Mouse (Mus musculus): ENCODE data around the gene Zfp960. TPM values are rescaled to one million over a fixed set of nuclear protein-coding genes. Genes with fewer than 3 reads are reported as not detected.
"Not testable (repeated sequence)": the region's sequence is repeated elsewhere in the genome, so short reads cannot be mapped to it uniquely, and the experiment has no call there.

Zfp960 gene
- polyA plus RNA-seq (2015; fragmentation: Nextera tagmentation; extraction: Ambion mirVana), result 5.9 and 6.4 TPM in 2 replicates

DNA sequence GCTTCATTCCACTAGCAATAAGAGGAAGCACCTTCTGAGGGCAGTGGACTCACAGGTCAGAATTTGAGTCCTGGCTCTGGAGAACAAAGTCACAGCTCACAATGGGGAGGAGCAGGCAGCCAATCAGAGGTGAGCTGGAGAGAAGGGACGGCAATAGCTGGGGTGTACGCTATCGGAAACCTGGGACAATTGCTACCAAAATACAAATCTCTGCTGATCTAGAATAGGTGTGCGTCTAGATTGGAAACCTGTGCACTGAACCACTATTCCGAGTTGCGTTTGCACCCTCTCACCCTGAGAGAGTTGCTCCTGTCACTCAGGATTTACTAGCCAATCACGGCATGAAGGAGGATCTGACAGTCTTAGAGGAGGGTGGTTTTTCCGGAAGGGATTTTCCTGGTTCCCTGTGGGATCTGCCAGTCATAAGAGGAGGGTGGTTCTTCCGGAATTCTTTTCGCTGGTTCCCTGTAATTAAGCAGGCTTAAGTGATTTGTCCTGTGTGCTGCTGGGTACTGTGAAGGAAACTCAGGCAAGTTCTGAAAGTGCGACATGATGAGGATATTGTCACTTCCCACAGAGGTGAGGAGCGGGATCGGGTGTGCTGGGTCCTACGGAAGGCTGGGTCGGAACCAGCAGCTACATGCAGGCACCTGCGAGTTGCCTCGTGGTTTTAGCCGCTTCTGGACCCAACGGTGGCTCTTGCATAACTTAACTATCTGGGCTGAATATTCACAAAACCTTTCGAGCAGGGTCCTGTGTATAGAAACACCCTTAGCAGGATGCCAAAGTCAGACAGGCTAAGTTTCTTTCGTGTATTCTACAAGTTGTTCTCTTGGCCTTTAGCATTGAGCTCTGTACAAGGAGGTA, at the start of gene Zfp960:
TSS of gene Zfp960 (plus strand) at position 486 of the 867 bp plus-strand sequence.
- Histone ChIP-seq H3K9ac (ENCODE audit: low read length) (peak within 1 kb of the TSS; percentile 61), H3K4me2 (ENCODE audit: low read depth, low read length) (peak within 1 kb of the TSS; percentile 54), H3K4me3 (replicated peaks; ENCODE audit: low read length) (peak within 1 kb of the TSS; percentile 60)
- H3K27ac ChIP-seq (ENCODE audit: low read length); H3K9me3 ChIP-seq (replicated peaks; ENCODE audit: control insufficient read depth, low read length); H3K27me3 ChIP-seq (ENCODE audit: control insufficient read depth, insufficient read depth, low read length); H3K36me3 ChIP-seq (ENCODE audit: control insufficient read depth, insufficient read depth, low read length); H3K4me1 ChIP-seq (ENCODE audit: control insufficient read depth, insufficient read depth, low read length): not testable (repeated sequence)
- WGBS, result under 1% methylated on average over 15 of the region's 21 CpGs
- peak; percentile 99 for ATAC-seq (ENCODE audit: insufficient read depth, low FRiP score)

DNA sequence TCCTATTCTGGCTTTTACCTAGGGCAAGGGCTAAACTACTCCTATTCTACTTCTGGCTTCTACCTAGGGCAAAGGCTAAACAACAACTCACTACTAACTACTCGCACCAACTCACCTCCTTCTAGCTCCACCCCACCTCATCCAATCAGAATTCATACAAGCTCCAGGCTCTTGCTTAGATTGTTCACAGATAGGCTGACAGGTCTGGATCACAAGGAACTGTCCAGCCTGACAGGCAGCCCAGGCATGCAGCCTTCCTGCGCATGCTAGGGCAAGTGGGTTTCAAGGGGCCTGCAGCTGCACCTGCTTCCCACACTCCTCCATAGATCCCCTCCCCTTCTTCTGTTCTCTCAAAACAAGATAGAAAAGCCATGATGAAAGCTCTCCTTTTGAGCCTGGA, 45.8 kb upstream of the Zfp960 start:
- not testable (repeated sequence) for H3K9me3 ChIP-seq (replicated peaks; ENCODE audit: control insufficient read depth, low read length); H3K9ac ChIP-seq (ENCODE audit: low read length); ATAC-seq (ENCODE audit: insufficient read depth, low FRiP score); H3K4me2 ChIP-seq (ENCODE audit: low read depth, low read length); H3K27me3 ChIP-seq (ENCODE audit: control insufficient read depth, insufficient read depth, low read length); H3K4me3 ChIP-seq (replicated peaks; ENCODE audit: low read length); H3K36me3 ChIP-seq (ENCODE audit: control insufficient read depth, insufficient read depth, low read length); H3K27ac ChIP-seq (ENCODE audit: low read length); H3K4me1 ChIP-seq (ENCODE audit: control insufficient read depth, insufficient read depth, low read length)
- WGBS, result 98% methylated on average over 2 of the region's 2 CpGs

DNA sequence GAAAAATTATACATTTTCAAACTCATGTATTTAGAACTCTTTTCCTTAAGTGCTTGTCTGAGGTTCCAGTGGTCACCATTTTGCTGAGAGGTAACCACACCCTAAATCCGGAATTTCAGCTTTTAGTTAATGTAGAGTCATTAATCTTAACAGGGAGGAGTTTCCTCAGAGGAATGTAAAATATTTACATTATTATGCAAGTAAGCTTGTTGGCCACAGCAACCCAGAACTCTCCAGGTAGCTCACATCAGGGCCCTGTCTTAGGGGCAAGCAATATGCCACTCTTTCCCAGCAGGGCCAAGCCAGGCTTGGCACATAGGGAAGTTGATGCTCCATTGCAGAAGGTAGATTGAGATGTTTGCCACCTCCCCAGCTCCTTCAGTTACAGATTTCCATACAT, 4.3 kb upstream of the Zfp960 start:
- not testable (repeated sequence) for H3K27ac ChIP-seq (ENCODE audit: low read length); H3K36me3 ChIP-seq (ENCODE audit: control insufficient read depth, insufficient read depth, low read length); H3K9me3 ChIP-seq (replicated peaks; ENCODE audit: control insufficient read depth, low read length); H3K9ac ChIP-seq (ENCODE audit: low read length); ATAC-seq (ENCODE audit: insufficient read depth, low FRiP score); H3K4me3 ChIP-seq (replicated peaks; ENCODE audit: low read length); H3K27me3 ChIP-seq (ENCODE audit: control insufficient read depth, insufficient read depth, low read length); H3K4me2 ChIP-seq (ENCODE audit: low read depth, low read length); H3K4me1 ChIP-seq (ENCODE audit: control insufficient read depth, insufficient read depth, low read length)
- WGBS, result 57% methylated on average over 1 of the region's 1 CpGs

DNA sequence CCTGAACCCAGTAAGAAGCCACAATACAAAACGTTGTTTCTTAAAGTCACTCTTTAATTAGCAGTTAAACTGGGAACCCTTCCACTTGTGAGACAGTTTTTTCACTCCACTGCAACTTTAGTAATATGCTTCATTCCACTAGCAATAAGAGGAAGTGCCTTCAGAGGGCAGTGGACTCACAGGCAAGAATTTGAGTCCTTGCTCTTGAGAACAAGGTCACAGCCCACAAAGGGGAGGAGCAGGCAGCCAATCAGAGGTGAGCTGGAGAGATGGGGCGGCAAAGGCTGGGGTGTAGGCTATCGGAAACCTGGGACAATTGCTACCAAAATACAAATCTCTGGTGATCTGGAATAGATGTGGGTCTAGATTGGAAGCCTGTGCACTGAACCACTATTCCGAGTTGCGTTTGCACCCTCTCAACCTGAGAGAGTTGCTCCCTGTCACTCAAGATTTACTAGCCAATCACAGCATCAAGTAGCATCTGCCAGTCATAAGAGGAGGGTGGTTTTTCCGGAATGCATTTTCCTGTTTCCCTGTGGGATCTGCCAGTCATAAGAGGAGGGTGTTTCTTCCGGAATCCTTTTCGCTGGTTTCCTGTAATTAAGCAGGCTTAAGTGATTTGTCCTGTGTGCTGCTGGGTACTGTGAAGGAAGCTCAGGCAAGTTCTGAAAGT, 57.1 kb downstream of the Zfp960 start, which contains the start of gene Zfp97:
TSS of gene Zfp97 (plus strand) at position 586 of the 673 bp plus-strand sequence.
- not testable (repeated sequence) for H3K4me3 ChIP-seq (replicated peaks; ENCODE audit: low read length); H3K9me3 ChIP-seq (replicated peaks; ENCODE audit: control insufficient read depth, low read length); H3K36me3 ChIP-seq (ENCODE audit: control insufficient read depth, insufficient read depth, low read length); H3K4me1 ChIP-seq (ENCODE audit: control insufficient read depth, insufficient read depth, low read length); H3K4me2 ChIP-seq (ENCODE audit: low read depth, low read length); H3K27ac ChIP-seq (ENCODE audit: low read length); H3K9ac ChIP-seq (ENCODE audit: low read length); H3K27me3 ChIP-seq (ENCODE audit: control insufficient read depth, insufficient read depth, low read length)
- peak; percentile 95 for ATAC-seq (ENCODE audit: insufficient read depth, low FRiP score)
- no CpG with 5 or more reads among the region's 8 CpGs for WGBS

Other genes with a start within 250 kb of the Zfp960 start
- 4.7 and 5.8 TPM in 2 replicates for gene Zfp97, start 57.3 kb downstream of the Zfp960 start, polyA plus RNA-seq (2015; fragmentation: Nextera tagmentation; extraction: Ambion mirVana)